Mouse (Mus musculus): Measurements from ENCODE around the gene Pir. TPM values are rescaled to one million over a fixed set of nuclear protein-coding genes. Genes with fewer than 3 reads are reported as not detected.

Gene Pir
- total and polyA plus RNA-seq, 3 experiments: not detected

DNA sequence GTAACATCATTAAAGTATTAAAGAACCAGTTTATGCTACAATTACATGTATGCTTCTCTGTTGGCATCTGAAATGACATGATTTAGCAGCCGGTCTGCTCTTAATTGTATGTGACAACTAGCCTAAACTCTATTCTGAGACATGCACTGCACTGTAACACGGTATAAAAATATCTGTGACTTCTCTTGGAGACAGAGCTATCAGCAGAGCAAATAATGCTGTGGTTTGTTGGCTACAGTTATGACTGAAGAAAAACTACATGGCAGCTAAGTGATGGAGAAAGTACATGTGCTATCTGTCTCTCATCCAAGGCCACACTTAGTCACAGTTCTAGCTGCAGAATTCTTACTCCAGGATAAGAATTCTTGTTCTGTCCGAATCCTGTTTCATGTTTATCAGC is 79.8 kb downstream of the Pir start:
- Histone ChIP-seq H3K79me2 (replicated peaks; ENCODE audit: control insufficient read depth, extremely low read depth, insufficient read depth, poor library complexity, severe bottlenecking) (no peaks in the 10 kb centered on the region), H3K27me3 (replicated peaks) (no peaks in the 10 kb centered on the region), H3K9ac (ENCODE audit: insufficient read depth, low read depth) (no peak overlapping the region), H3K36me3 (replicated peaks in 1 of 2; ENCODE audit: control insufficient read depth in 1 of 2, insufficient read depth in 1 of 2, low read length in 1 of 2) (no peaks in the 10 kb centered on the region), H3K4me1 (ENCODE audit: control insufficient read depth in 1 of 2, insufficient read depth in 2 of 2) (no peaks in the 10 kb centered on the region), H3K4me3 (replicated peaks in 1 of 3; ENCODE audit: low read depth in 2 of 3, low read length in 2 of 3, poor library complexity in 1 of 3) (no peak overlapping the region), H3K9me3 (replicated peaks; ENCODE audit: low read length) (no peaks in the 10 kb centered on the region), H3K4me2 (ENCODE audit: insufficient read depth, low read depth, poor library complexity, severe bottlenecking) (no peak overlapping the region), H3K27ac (ENCODE audit: insufficient read depth, low read depth) (no peak overlapping the region)
- in situ Hi-C loops (cut with MboI; ENCODE audit: low pct_ligation_motif_present, low pct_unique_long_range_greater_than_20kb, low sequenced_read_pairs): no loop called here
- dilution Hi-C loops (cut with MboI; ENCODE audit: extremely low pct_ligation_motif_present, extremely low pct_unique_long_range_greater_than_20kb, low sequenced_read_pairs): no loop called here
- no peak for DNase-seq (ENCODE audit: extremely low read depth)
- no peak for TF ChIP-seq RCOR1 (conservative IDR thresholded peaks at IDR 0.05; ENCODE audit: low read depth, low read length)
- no peak for TF ChIP-seq TCF12 (IDR thresholded peaks at IDR 0.05; ENCODE audit: low read depth, low read length)
- TF ChIP-seq CHD1 (IDR thresholded peaks at IDR 0.05; ENCODE audit: low read depth, low read length): no peak
- no peak for TF ChIP-seq KAT2A (IDR thresholded peaks at IDR 0.05; ENCODE audit: insufficient replicate concordance, low read length)
- no peak for TF ChIP-seq ELF1 (IDR thresholded peaks at IDR 0.05; ENCODE audit: low read depth, low read length)
- no peak for TF ChIP-seq MXI1 (IDR thresholded peaks at IDR 0.05; ENCODE audit: low read depth, low read length)

DNA sequence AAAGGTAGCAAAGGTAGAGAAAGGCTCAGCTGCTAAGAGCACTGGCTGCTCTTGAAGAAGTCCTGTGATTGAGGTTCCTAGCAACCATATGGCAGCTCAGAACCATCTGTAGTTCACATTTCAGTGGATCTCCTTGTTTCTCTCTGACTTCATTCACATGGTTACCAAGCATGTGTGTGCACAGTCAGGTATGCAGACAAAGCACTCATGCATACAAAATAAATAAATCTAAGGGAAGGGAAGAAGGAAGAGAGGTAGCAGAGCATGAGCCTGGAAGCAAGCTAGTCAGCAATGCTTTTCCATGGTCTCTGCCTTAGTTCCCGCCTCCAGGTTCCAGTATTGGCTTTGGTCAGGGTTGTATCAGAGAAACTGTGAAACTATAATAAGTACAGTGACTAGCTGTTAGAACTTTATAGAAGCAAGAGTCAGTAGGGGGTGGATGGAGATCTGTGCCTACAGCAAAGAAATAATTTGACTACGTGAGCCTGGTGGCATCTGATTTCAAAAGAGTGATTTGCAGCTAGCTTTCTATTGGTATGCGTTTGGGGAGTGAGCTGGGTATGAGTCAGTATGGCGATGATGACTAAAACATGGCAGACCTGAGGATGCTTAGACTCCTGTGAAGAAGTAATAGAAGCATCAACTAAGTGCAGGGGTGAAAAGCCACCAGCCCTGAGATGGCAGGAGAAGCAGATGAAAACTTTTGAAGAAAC is 96.1 kb downstream of the Pir start:
- no peak for DNase-seq (ENCODE audit: extremely low read depth)
- no peaks in the 10 kb centered on the region for H3K79me2 ChIP-seq (replicated peaks; ENCODE audit: control insufficient read depth, extremely low read depth, insufficient read depth, poor library complexity, severe bottlenecking)
- in situ Hi-C loops (cut with MboI; ENCODE audit: low pct_ligation_motif_present, low pct_unique_long_range_greater_than_20kb, low sequenced_read_pairs) (no loop called here), dilution Hi-C loops (cut with MboI; ENCODE audit: extremely low pct_ligation_motif_present, extremely low pct_unique_long_range_greater_than_20kb, low sequenced_read_pairs) (no loop called here)
- no peak for TF ChIP-seq NRF1 (IDR thresholded peaks at IDR 0.05; ENCODE audit: low read depth, low read length)
- no peak for TF ChIP-seq JUND (conservative IDR thresholded peaks at IDR 0.05; ENCODE audit: low read depth, low read length)
- TF ChIP-seq NELFE (IDR thresholded peaks at IDR 0.05; ENCODE audit: low read depth, low read length): no peak
- no peaks in the 10 kb centered on the region for H3K27me3 ChIP-seq (replicated peaks)
- H3K4me3 ChIP-seq (replicated peaks in 1 of 3; ENCODE audit: low read depth in 2 of 3, low read length in 2 of 3, poor library complexity in 1 of 3): no peak overlapping the region
- no peak overlapping the region for H3K9ac ChIP-seq (ENCODE audit: insufficient read depth, low read depth)
- H3K4me2 ChIP-seq (ENCODE audit: insufficient read depth, low read depth, poor library complexity, severe bottlenecking): no peak overlapping the region; the same call in 1 of the 2 replicates
- H3K4me1 ChIP-seq (ENCODE audit: control insufficient read depth in 1 of 2, insufficient read depth in 2 of 2): no peaks in the 10 kb centered on the region; a peak in 1 of 4 replicates
- H3K9me3 ChIP-seq (replicated peaks; ENCODE audit: low read length): no peaks in the 10 kb centered on the region
- no peaks in the 10 kb centered on the region for H3K36me3 ChIP-seq (replicated peaks in 1 of 2; ENCODE audit: control insufficient read depth in 1 of 2, insufficient read depth in 1 of 2, low read length in 1 of 2)
- H3K27ac ChIP-seq (ENCODE audit: insufficient read depth, low read depth): no peak overlapping the region

DNA sequence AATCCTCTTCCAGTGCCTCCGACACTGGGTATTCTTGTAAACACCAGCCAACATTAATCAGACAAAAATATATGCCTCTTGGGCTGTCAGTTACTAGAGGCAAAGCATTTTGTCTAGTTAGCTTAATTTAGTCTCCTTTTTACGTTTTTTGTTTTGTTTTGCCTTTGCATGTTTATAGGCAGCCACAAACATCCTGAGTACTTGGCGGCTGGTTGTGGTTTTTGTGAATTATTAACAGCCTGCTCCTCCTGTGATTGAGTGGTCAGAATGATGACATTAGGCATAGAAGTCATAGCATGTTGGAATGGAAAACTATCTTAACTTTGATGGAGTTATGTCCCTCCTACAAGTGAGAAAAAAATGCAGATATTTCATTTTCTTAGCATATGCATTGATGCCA is 101.4 kb downstream of the Pir start:
- no peak for TF ChIP-seq RAD21 (IDR thresholded peaks at IDR 0.05; ENCODE audit: low read depth, low read length)
- TF ChIP-seq CHD1 (IDR thresholded peaks at IDR 0.05; ENCODE audit: low read depth, low read length): no peak
- TF ChIP-seq SIN3A (IDR thresholded peaks at IDR 0.05; ENCODE audit: low read length): no peak
- no peak for TF ChIP-seq KAT2A (IDR thresholded peaks at IDR 0.05; ENCODE audit: insufficient replicate concordance, low read length)
- TF ChIP-seq USF1 (IDR thresholded peaks at IDR 0.05; ENCODE audit: low read depth, low read length): no peak
- no peak for TF ChIP-seq POLR2AphosphoS2 (IDR thresholded peaks at IDR 0.05; ENCODE audit: low read depth, low read length)
- TF ChIP-seq EP300 (IDR thresholded peaks at IDR 0.05; ENCODE audit: low read length): no peak
- no peak for TF ChIP-seq E2F4 (IDR thresholded peaks at IDR 0.05; ENCODE audit: insufficient replicate concordance, low read depth, low read length)
- TF ChIP-seq SMC3 (IDR thresholded peaks at IDR 0.05; ENCODE audit: low read depth, low read length): no peak
- no peak for TF ChIP-seq UBTF (IDR thresholded peaks at IDR 0.05; ENCODE audit: low read depth, low read length)
- no peak for TF ChIP-seq HCFC1 (IDR thresholded peaks at IDR 0.05; ENCODE audit: low read depth, low read length)
- no peak for TF ChIP-seq NELFE (IDR thresholded peaks at IDR 0.05; ENCODE audit: low read depth, low read length)
- TF ChIP-seq GABPA (IDR thresholded peaks at IDR 0.05; ENCODE audit: insufficient replicate concordance, low read depth, low read length): no peak
- TF ChIP-seq ELF1 (IDR thresholded peaks at IDR 0.05; ENCODE audit: low read depth, low read length): no peak
- no peak for TF ChIP-seq USF2 (conservative IDR thresholded peaks at IDR 0.05; ENCODE audit: low read depth, low read length)
- TF ChIP-seq MYC (IDR thresholded peaks at IDR 0.05; ENCODE audit: low read depth, low read length): no peak
- TF ChIP-seq ETS1 (conservative IDR thresholded peaks at IDR 0.05; ENCODE audit: low read depth, low read length): no peak
- TF ChIP-seq POLR2A (IDR thresholded peaks at IDR 0.05; ENCODE audit: low read depth, low read length): no peak

More for the DNA sequence above, 101.4 kb downstream of the Pir start:
- Histone ChIP-seq H3K4me1 (ENCODE audit: control insufficient read depth in 1 of 2, insufficient read depth in 2 of 2) (no peaks in the 10 kb centered on the region), H3K9ac (ENCODE audit: insufficient read depth, low read depth) (no peak overlapping the region), H3K9me3 (replicated peaks; ENCODE audit: low read length) (no peaks in the 10 kb centered on the region), H3K27me3 (replicated peaks) (no peaks in the 10 kb centered on the region), H3K4me2 (ENCODE audit: insufficient read depth, low read depth, poor library complexity, severe bottlenecking) (no peak overlapping the region), H3K36me3 (replicated peaks in 1 of 2; ENCODE audit: control insufficient read depth in 1 of 2, insufficient read depth in 1 of 2, low read length in 1 of 2) (no peaks in the 10 kb centered on the region), H3K79me2 (replicated peaks; ENCODE audit: control insufficient read depth, extremely low read depth, insufficient read depth, poor library complexity, severe bottlenecking) (no peaks in the 10 kb centered on the region), H3K27ac (ENCODE audit: insufficient read depth, low read depth) (no peak overlapping the region), H3K4me3 (replicated peaks in 1 of 3; ENCODE audit: low read depth in 2 of 3, low read length in 2 of 3, poor library complexity in 1 of 3) (no peak overlapping the region)
- in situ Hi-C loops (cut with MboI; ENCODE audit: low pct_ligation_motif_present, low pct_unique_long_range_greater_than_20kb, low sequenced_read_pairs) (no loop called here), dilution Hi-C loops (cut with MboI; ENCODE audit: extremely low pct_ligation_motif_present, extremely low pct_unique_long_range_greater_than_20kb, low sequenced_read_pairs) (no loop called here)
- DNase-seq (ENCODE audit: extremely low read depth): no peak
